Mouse (Mus musculus): Measurements from ENCODE around the gene Ski. TPM values are rescaled to one million over a fixed set of nuclear protein-coding genes. Genes with fewer than 3 reads are reported as not detected.
A peak's percentile ranks its signal among the peaks of the same experiment; 100 is the strongest.

Ski gene
- polyA plus RNA-seq, 1 experiment, result 63.9 TPM

DNA sequence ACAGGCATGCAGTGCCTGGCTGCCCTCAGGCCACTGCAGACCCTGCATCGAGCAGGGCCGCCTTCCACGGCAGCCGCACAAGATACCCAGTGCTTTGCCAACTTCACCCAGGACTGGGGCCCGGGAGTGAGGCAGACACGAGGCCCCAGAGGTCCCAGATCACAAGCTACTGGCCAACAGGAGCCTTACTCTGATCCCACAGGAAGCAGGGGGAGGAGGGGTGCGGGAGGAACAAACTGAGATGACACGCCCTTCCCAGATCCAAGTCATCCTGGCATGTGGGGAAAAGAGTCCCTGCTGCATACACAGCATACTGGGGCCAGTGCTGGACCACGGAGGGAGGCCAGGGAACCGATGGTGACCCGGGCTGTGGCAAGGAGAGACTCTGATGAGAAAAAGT is 67.4 kb downstream of the Ski start:
- TF ChIP-seq CTCF (IDR thresholded peaks at IDR 0.05; ENCODE audit: low read depth, low read length) (no peak), POLR2A (IDR thresholded peaks at IDR 0.05; ENCODE audit: borderline replicate concordance, low read depth, low read length) (no peak)
- Histone ChIP-seq H3K27ac (ENCODE audit: insufficient read depth, low read depth, low read length) (no peak overlapping the region), H3K4me3 (ENCODE audit: insufficient read depth, low read length) (no peak overlapping the region), H3K4me1 (ENCODE audit: control insufficient read depth, insufficient read depth, low read length) (peaks cover 19% of the 10 kb centered on the region)

DNA sequence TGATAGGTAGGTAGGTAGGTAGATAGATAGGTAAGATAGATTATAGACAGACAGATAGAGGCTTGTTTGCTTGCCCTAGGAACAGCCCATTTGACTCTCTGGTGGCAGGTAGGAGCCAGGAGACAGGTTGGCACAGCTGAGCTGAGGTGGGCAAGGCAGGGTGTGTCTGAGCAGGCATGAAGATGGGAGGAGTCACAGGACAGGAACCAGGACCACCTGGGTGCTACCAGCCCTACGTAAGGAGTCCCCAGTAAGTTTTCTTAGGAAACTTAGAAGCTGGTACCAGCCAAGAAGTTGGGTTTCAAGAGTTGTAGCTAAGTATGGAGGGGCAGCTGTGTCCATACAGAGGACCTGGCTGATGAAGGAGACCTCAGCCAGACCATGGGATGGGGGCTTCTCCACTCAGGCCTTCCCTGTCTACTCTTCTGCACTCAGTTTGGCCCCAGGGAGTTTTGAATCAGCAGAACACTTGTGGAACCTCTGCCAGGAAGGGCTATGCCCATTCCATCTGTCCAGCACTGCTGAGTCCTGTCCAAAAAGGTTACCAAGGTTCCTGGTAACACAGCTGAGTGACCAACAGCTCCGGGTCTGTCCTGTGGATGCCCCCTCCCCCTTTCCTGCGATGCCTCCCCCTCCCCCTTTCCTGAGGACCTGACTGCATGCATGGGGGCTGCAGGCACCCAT is 68.9 kb downstream of the Ski start:
- Histone ChIP-seq H3K4me1 (ENCODE audit: control insufficient read depth, insufficient read depth, low read length) (peaks cover 19% of the 10 kb centered on the region), H3K4me3 (ENCODE audit: insufficient read depth, low read length) (no peak overlapping the region), H3K27ac (ENCODE audit: insufficient read depth, low read depth, low read length) (no peak overlapping the region)
- TF ChIP-seq POLR2A (IDR thresholded peaks at IDR 0.05; ENCODE audit: borderline replicate concordance, low read depth, low read length) (no peak), CTCF (IDR thresholded peaks at IDR 0.05; ENCODE audit: low read depth, low read length) (no peak)

DNA sequence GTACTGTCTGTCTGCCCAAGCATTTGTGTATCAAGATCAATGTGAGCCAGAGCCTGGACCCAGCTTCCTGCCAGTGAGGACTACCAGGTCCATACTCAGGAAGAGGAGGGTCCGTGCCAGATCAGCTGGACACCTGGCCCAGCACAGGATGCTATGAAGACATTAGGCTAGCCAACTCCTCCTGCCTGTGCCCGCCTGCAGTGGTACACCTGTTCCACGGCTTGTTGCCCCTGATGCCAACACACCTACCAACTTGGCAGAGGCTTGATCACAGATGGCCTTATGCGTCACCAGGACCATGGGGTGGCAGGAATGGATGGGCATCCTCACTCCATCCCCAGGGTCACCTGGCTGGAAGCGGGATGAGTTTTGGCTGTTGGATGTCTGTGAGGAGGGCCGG is 69.9 kb downstream of the Ski start:
- Histone ChIP-seq H3K27ac (ENCODE audit: insufficient read depth, low read depth, low read length) (no peak overlapping the region), H3K4me1 (ENCODE audit: control insufficient read depth, insufficient read depth, low read length) (peaks cover 19% of the 10 kb centered on the region), H3K4me3 (ENCODE audit: insufficient read depth, low read length) (no peak overlapping the region)
- TF ChIP-seq CTCF (IDR thresholded peaks at IDR 0.05; ENCODE audit: low read depth, low read length) (no peak), POLR2A (IDR thresholded peaks at IDR 0.05; ENCODE audit: borderline replicate concordance, low read depth, low read length) (no peak)

DNA sequence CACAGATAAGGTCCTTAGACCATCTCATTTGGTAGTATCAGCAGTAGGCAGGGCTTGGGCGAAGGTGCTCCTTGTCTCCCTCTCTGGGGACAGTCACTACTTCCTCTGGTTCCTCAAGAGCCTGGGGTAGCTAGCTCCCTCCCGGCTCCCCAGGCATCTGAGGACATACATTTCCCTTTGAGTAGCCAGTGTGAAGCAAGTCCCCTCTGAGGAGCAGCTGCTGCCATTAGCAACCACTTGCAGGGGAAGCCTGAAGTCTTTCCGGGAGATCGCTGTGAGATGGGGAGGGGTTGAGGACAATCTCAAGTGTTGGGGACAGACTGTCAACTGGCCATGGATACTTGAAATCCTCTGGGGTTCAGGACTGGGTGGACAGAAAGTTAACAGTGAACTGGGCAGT is 70.5 kb downstream of the Ski start:
- TF ChIP-seq CTCF (IDR thresholded peaks at IDR 0.05; ENCODE audit: low read depth, low read length) (no peak), POLR2A (IDR thresholded peaks at IDR 0.05; ENCODE audit: borderline replicate concordance, low read depth, low read length) (no peak)
- no peak overlapping the region for H3K27ac ChIP-seq (ENCODE audit: insufficient read depth, low read depth, low read length)
- H3K4me3 ChIP-seq (ENCODE audit: insufficient read depth, low read length), result no peak overlapping the region

DNA sequence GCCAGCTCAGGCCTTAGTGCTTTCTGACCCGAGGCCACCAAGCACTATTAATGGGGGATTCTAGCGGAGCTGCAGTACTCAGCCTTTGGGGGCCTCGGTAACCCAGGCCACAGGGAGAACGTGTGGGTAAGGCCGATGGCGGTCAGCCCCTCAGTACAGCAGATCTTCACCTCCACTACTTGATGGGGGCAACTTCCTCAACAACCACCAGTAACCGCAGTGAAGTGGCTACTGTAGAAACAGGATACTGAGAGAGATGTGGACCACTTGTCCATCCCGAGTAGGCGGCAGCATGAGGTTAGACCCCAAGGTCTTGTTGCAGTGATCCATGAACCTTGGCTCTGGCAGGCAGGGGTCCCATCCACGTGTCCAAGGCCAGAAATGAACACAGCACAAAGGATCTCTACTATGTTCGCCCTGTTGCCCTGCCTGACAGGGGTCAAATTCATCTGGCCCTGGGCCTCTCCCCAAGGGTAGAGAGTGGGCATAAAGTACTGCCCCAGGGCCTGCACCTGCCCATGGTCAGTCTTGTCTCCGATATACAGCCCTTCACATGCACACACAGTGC is 71.1 kb downstream of the Ski start:
- Histone ChIP-seq H3K27ac (ENCODE audit: insufficient read depth, low read depth, low read length) (no peak overlapping the region), H3K4me3 (ENCODE audit: insufficient read depth, low read length) (peak overlapping the region; percentile 55), H3K4me1 (ENCODE audit: control insufficient read depth, insufficient read depth, low read length) (peaks cover 19% of the 10 kb centered on the region)
- no peak for TF ChIP-seq CTCF (IDR thresholded peaks at IDR 0.05; ENCODE audit: low read depth, low read length)
- TF ChIP-seq POLR2A (IDR thresholded peaks at IDR 0.05; ENCODE audit: borderline replicate concordance, low read depth, low read length), result no peak

More for the DNA sequence above, 70.5 kb downstream of the Ski start:
- peaks cover 19% of the 10 kb centered on the region for H3K4me1 ChIP-seq (ENCODE audit: control insufficient read depth, insufficient read depth, low read length)

DNA sequence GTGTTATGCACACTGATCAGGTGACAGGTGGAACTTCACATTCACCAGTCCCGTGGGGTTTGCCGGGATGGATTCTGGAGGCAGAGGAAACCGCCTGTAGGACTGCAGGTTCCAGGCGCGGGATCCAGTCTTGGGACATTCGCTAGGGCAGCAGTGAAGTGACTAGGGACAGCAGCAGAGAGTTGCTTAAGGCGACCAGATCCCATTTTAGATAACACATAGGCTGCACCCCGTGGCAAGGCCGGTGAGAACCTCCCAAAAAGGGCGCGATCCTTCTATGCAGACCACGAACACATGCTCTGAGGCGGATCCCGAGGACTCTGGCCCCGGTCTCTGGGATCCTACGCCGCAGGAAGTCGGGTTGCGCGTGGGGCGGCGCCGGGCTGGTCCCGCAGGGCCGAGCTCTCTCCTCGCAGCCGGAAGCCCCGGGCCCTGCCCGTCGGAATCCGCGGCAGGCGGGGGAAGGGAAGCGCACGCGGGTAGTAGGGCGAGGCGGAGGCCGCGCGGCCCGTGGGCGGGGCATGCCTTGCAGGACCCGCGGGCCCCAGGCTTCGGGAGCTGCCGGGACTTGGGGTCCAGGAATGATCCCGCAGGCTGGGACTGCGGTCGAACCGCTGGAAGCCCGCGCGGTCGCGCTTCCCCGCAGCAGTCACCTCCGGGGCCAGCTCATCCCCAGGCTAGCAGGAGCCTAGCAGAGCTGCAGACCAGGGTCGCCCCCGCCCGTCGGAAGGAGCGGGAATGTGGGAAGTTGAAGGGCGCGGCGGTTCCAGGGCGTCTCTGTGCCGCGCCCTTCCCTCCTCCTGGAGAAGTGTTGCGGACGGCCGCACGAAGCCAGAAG is 71.9 kb downstream of the Ski start:
- TF ChIP-seq CTCF (IDR thresholded peaks at IDR 0.05; ENCODE audit: low read depth, low read length), result no peak
- no peak for TF ChIP-seq POLR2A (IDR thresholded peaks at IDR 0.05; ENCODE audit: borderline replicate concordance, low read depth, low read length)
- Histone ChIP-seq H3K4me1 (ENCODE audit: control insufficient read depth, insufficient read depth, low read length) (peaks cover 16% of the 10 kb centered on the region), H3K4me3 (ENCODE audit: insufficient read depth, low read length) (peak overlapping the region; percentile 55), H3K27ac (ENCODE audit: insufficient read depth, low read depth, low read length) (peak overlapping the region; percentile 23; the same call in 1 of the 2 replicates)

DNA sequence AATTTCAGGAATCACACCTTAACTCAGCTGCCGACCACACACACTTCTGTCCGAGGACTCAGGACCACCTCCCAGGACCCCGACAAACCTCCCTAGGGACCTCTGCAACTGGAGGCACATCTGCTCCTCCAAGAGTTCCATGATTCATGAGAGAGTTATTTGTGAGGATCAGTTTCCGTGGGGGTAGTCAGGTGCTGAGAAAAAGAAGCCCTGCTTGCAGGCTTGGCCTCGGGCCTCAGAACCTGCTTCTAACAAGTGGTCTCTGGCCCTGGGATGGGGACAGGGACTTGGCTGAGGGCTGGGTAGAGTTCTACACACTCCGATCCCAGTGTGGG is 72.5 kb downstream of the Ski start:
- H3K4me3 ChIP-seq (ENCODE audit: insufficient read depth, low read length), result no peak overlapping the region
- H3K4me1 ChIP-seq (ENCODE audit: control insufficient read depth, insufficient read depth, low read length), result peaks cover 10% of the 10 kb centered on the region
- H3K27ac ChIP-seq (ENCODE audit: insufficient read depth, low read depth, low read length), result no peak overlapping the region
- TF ChIP-seq CTCF (IDR thresholded peaks at IDR 0.05; ENCODE audit: low read depth, low read length) (no peak), POLR2A (IDR thresholded peaks at IDR 0.05; ENCODE audit: borderline replicate concordance, low read depth, low read length) (no peak)

DNA sequence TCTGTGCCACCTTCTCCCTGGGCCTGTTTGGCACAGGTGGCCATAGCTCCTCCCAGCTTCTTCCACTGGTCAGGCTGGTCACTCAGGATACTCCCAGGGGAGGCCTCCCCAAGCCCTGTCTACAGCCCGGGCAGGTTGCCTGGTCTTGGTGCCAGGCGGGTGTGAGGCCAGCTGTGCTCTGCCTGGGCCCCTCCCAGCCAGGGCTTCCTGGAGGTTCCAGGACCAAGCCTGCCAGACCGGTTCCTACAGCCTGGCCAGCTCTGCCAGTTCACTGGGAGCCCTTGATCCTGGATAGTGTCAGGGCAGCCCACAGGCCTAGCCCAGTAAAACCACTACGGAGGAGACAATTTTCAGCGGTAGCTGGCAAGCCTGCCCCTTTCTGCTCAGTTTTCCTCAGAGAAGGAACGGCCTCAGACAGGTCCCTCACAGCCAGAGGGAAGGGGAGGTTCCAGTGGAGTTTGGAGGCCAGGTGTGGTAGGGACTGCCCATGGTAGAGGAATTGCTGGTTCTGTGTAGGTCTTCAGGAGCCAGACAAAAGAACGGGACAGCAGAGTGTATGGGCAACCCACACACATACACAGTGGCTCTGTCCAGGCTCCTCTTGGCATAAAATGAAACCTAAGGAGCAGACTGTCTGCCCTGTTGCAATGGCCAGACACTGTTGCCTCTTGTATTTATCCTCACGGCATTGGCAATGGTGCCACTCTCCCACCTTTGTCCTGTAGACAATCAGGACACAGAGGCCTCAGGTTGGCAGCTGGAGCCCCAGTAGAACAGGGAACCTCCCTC is 73.3 kb downstream of the Ski start:
- TF ChIP-seq POLR2A (IDR thresholded peaks at IDR 0.05; ENCODE audit: borderline replicate concordance, low read depth, low read length), result no peak
- TF ChIP-seq CTCF (IDR thresholded peaks at IDR 0.05; ENCODE audit: low read depth, low read length), result no peak
- H3K27ac ChIP-seq (ENCODE audit: insufficient read depth, low read depth, low read length), result no peak overlapping the region
- H3K4me1 ChIP-seq (ENCODE audit: control insufficient read depth, insufficient read depth, low read length), result peaks cover 9% of the 10 kb centered on the region
- no peak overlapping the region for H3K4me3 ChIP-seq (ENCODE audit: insufficient read depth, low read length)

DNA sequence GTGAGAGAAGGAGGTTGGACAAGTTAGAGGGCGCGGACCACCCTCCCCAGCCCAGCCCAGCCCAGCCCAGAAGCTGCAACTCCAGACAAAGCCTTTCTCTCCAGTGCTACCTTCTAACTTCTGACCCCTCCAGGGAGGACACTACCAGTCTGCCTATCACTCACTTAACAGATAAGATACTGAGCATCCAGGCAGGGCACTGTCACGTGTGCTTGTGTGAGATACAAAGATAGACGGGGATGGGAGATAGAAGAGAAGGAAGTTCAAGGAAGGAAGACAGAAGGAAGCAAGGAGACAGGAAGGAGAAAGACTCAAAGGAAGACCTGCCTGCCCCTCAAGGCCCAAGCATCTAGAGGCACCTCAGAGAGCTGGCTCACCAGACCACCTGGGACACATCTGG is 73.9 kb downstream of the Ski start:
- no peak overlapping the region for H3K4me3 ChIP-seq (ENCODE audit: insufficient read depth, low read length)
- TF ChIP-seq CTCF (IDR thresholded peaks at IDR 0.05; ENCODE audit: low read depth, low read length) (no peak), POLR2A (IDR thresholded peaks at IDR 0.05; ENCODE audit: borderline replicate concordance, low read depth, low read length) (no peak)
- H3K4me1 ChIP-seq (ENCODE audit: control insufficient read depth, insufficient read depth, low read length), result peaks cover 10% of the 10 kb centered on the region
- no peak overlapping the region for H3K27ac ChIP-seq (ENCODE audit: insufficient read depth, low read depth, low read length)

Data from bone marrow macrophage, adult 2 months (primary cell).